Comparison of ENCODE assay signal across 20 mouse cellular contexts in the genomic region with DNA sequence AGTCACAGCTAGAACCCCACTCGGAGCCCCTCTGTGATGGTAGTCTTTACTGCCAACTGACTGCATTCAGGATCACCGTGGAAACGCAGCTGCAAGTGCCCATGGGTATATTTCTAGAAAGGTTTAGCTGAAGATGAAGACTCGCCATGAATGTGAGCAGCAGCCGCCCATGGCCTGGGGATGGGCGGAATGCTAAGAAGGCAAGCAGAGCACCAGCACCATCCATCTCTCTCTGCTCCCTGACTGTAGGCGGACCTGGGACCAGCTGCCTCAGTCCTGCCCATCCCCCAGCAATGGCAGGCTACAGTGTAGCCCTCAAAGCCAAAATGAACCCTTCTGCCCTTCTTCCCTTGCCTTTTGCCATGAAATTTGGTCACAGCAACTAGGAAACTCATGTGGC. TPM values are rescaled to one million over a fixed set of nuclear protein-coding genes. Genes with fewer than 3 reads are reported as not detected.
DNase-seq lines count a peak whose midpoint lies in the region; ATAC-seq and TF ChIP-seq lines count a peak whose summit lies in the region.
"Had no signal": no experiment of that assay in that cellular context is flagged by ENCODE, and none has a peak within 500 bp of the region (broad histone marks: within the 10 kb centered on the region; RNA-seq: fewer than 3 reads in every experiment).

No protein-coding gene starts in this region.

- H3K27ac ChIP-seq in forebrain, postnatal 0 days (ENCODE audit: low read depth, low read length): no peak overlapping the region; the same call in 1 of the 2 replicates
- H3K27ac ChIP-seq in forebrain, embryonic 13.5 days: no peak overlapping the region
- no peak overlapping the region for H3K27ac ChIP-seq in midbrain, embryonic 14.5 days (replicated peaks; ENCODE audit: low read depth, low read length)
- no peak overlapping the region for H3K27ac ChIP-seq in midbrain, embryonic 16.5 days (ENCODE audit: low read length)
- H3K27ac ChIP-seq in hindbrain, embryonic 16.5 days (ENCODE audit: low read depth, low read length): no peak overlapping the region
- H3K27ac ChIP-seq in neural tube, embryonic 14.5 days (ENCODE audit: low read depth, low read length): 0 out of 2 replicates have a peak overlapping the region, but pooled peaks have one; percentile 22
- H3K27ac ChIP-seq: intestine, embryonic 15.5 days; kidney, embryonic 15.5 days; midbrain, embryonic 12.5 days had no signal

- no peaks in the 10 kb centered on the region for H3K4me1 ChIP-seq in forebrain, postnatal 0 days (ENCODE audit: insufficient read depth)
- peaks cover 5% of the 10 kb centered on the region; the same call in 1 of the 2 replicates for H3K4me1 ChIP-seq in forebrain, embryonic 13.5 days
- H3K4me1 ChIP-seq in midbrain, embryonic 14.5 days (ENCODE audit: control insufficient read depth, insufficient read depth, low read length): no peaks in the 10 kb centered on the region
- peaks cover 4% of the 10 kb centered on the region; the same call in 1 of the 2 replicates for H3K4me1 ChIP-seq in midbrain, embryonic 16.5 days (ENCODE audit: control insufficient read depth, insufficient read depth, low read length)
- H3K4me1 ChIP-seq in hindbrain, embryonic 16.5 days (ENCODE audit: control insufficient read depth, insufficient read depth, low read depth, low read length): no peaks in the 10 kb centered on the region; the same call in 1 of the 2 replicates
- H3K4me1 ChIP-seq in neural tube, embryonic 14.5 days (ENCODE audit: control insufficient read depth, insufficient read depth, low read length): 0 out of 2 replicates have a peak, but pooled peaks cover 3% of the 10 kb centered on the region
- H3K4me1 ChIP-seq: kidney, embryonic 15.5 days had no signal

- no peak for ATAC-seq in forebrain, postnatal 0 days
- ATAC-seq in forebrain, embryonic 13.5 days: no peak
- no peak for ATAC-seq in midbrain, embryonic 14.5 days (ENCODE audit: low FRiP score, low TSS enrichment)
- ATAC-seq in midbrain, embryonic 16.5 days: no peak
- 0 out of 2 replicates have a peak, but pooled peaks have one; percentile 52 for ATAC-seq in hindbrain, embryonic 16.5 days
- peak; percentile 46; the same call in 1 of the 2 replicates for ATAC-seq in neural tube, embryonic 14.5 days (ENCODE audit: low read depth)
- ATAC-seq in granulocyte monocyte progenitor cell, adult 5-6 weeks (replicated peaks; ENCODE audit: poor library complexity, severe bottlenecking): no peak
- ATAC-seq: activated CD4-positive, CD25-positive, alpha-beta regulatory T cell, adult 4 months; intestine, embryonic 15.5 days; Patski had no signal

- no peaks in the 10 kb centered on the region for H3K27me3 ChIP-seq in forebrain, postnatal 0 days (ENCODE audit: insufficient read depth, low read length)
- no peaks in the 10 kb centered on the region for H3K27me3 ChIP-seq in forebrain, embryonic 13.5 days
- no peaks in the 10 kb centered on the region for H3K27me3 ChIP-seq in midbrain, embryonic 14.5 days (ENCODE audit: control insufficient read depth, insufficient read depth, low read length)
- no peaks in the 10 kb centered on the region for H3K27me3 ChIP-seq in midbrain, embryonic 16.5 days (ENCODE audit: control insufficient read depth, insufficient read depth, low read depth, low read length)
- no peaks in the 10 kb centered on the region for H3K27me3 ChIP-seq in hindbrain, embryonic 16.5 days (replicated peaks; ENCODE audit: control insufficient read depth, insufficient read depth, low read length)
- no peaks in the 10 kb centered on the region for H3K27me3 ChIP-seq in neural tube, embryonic 14.5 days (ENCODE audit: control insufficient read depth, insufficient read depth, low read length)
- H3K27me3 ChIP-seq: heart, embryonic 12.5 days; intestine, embryonic 15.5 days; kidney, embryonic 15.5 days; midbrain, embryonic 12.5 days; Patski had no signal

- peak; percentile 12 for DNase-seq in forebrain, postnatal 0 days
- peak; percentile 28 for DNase-seq in midbrain, embryonic 14.5 days
- DNase-seq: adrenal gland, postnatal 25 days; cerebellum, adult 9-11 months; gastrocnemius, postnatal 36 days; lung, adult 2 months; lung, postnatal 36 days had no signal

- no peak for TF ChIP-seq CTCF in forebrain, postnatal 0 days (IDR thresholded peaks at IDR 0.05; ENCODE audit: low read depth)

- H3K9me3 ChIP-seq in forebrain, postnatal 0 days (ENCODE audit: low read length): no peaks in the 10 kb centered on the region
- H3K9me3 ChIP-seq in forebrain, embryonic 13.5 days (replicated peaks): no peaks in the 10 kb centered on the region
- no peaks in the 10 kb centered on the region for H3K9me3 ChIP-seq in midbrain, embryonic 14.5 days (ENCODE audit: control insufficient read depth, low read length)
- no peaks in the 10 kb centered on the region for H3K9me3 ChIP-seq in midbrain, embryonic 16.5 days (replicated peaks; ENCODE audit: control insufficient read depth, low read length, poor library complexity, severe bottlenecking)
- no peaks in the 10 kb centered on the region for H3K9me3 ChIP-seq in hindbrain, embryonic 16.5 days (ENCODE audit: control insufficient read depth, low read length)
- no peaks in the 10 kb centered on the region for H3K9me3 ChIP-seq in neural tube, embryonic 14.5 days (ENCODE audit: control insufficient read depth, low read length)
- H3K9me3 ChIP-seq: heart, embryonic 12.5 days; intestine, embryonic 15.5 days; kidney, embryonic 15.5 days; midbrain, embryonic 12.5 days had no signal

- no peak overlapping the region for H3K4me2 ChIP-seq in forebrain, postnatal 0 days (ENCODE audit: low read depth)
- no peak overlapping the region for H3K4me2 ChIP-seq in forebrain, embryonic 13.5 days
- no peak overlapping the region for H3K4me2 ChIP-seq in midbrain, embryonic 14.5 days (ENCODE audit: low read length)
- no peak overlapping the region for H3K4me2 ChIP-seq in midbrain, embryonic 16.5 days (ENCODE audit: low read length)
- no peak overlapping the region for H3K4me2 ChIP-seq in hindbrain, embryonic 16.5 days (ENCODE audit: low read length)
- no peak overlapping the region for H3K4me2 ChIP-seq in neural tube, embryonic 14.5 days (ENCODE audit: low read depth, low read length)
- H3K4me2 ChIP-seq: heart, embryonic 12.5 days; intestine, embryonic 15.5 days; kidney, embryonic 15.5 days; liver, embryonic 11.5 days; midbrain, embryonic 12.5 days had no signal

- H3K36me3 ChIP-seq in forebrain, postnatal 0 days (ENCODE audit: insufficient read depth): no peaks in the 10 kb centered on the region
- H3K36me3 ChIP-seq in forebrain, embryonic 13.5 days (ENCODE audit: poor library complexity, severe bottlenecking): no peaks in the 10 kb centered on the region
- no peaks in the 10 kb centered on the region for H3K36me3 ChIP-seq in midbrain, embryonic 14.5 days (ENCODE audit: control insufficient read depth, insufficient read depth, low read length)
- no peaks in the 10 kb centered on the region for H3K36me3 ChIP-seq in midbrain, embryonic 16.5 days (ENCODE audit: control insufficient read depth, insufficient read depth, low read length)
- H3K36me3 ChIP-seq in hindbrain, embryonic 16.5 days (ENCODE audit: control insufficient read depth, insufficient read depth, low read length): no peaks in the 10 kb centered on the region
- no peaks in the 10 kb centered on the region for H3K36me3 ChIP-seq in neural tube, embryonic 14.5 days (ENCODE audit: control insufficient read depth, insufficient read depth, low read length)
- H3K36me3 ChIP-seq: heart, embryonic 12.5 days; intestine, embryonic 15.5 days; kidney, embryonic 15.5 days; midbrain, embryonic 12.5 days had no signal

- no peak overlapping the region for H3K9ac ChIP-seq in forebrain, postnatal 0 days
- H3K9ac ChIP-seq in forebrain, embryonic 13.5 days: no peak overlapping the region
- H3K9ac ChIP-seq in midbrain, embryonic 14.5 days (replicated peaks; ENCODE audit: low read length): no peak overlapping the region
- no peak overlapping the region for H3K9ac ChIP-seq in midbrain, embryonic 16.5 days (ENCODE audit: low read depth, low read length)
- H3K9ac ChIP-seq in hindbrain, embryonic 16.5 days (ENCODE audit: low read depth, low read length): no peak overlapping the region
- no peak overlapping the region for H3K9ac ChIP-seq in neural tube, embryonic 14.5 days (replicated peaks; ENCODE audit: low read depth, low read length)
- H3K9ac ChIP-seq: heart, embryonic 12.5 days; intestine, embryonic 15.5 days; kidney, embryonic 15.5 days; midbrain, embryonic 12.5 days had no signal

- 54% methylated on average over 7 of the region's 7 CpGs for WGBS in forebrain, postnatal 0 days
- 60% methylated on average over 7 of the region's 7 CpGs for WGBS in forebrain, embryonic 13.5 days
- WGBS in midbrain, embryonic 14.5 days: 53% methylated on average over 7 of the region's 7 CpGs
- WGBS in midbrain, embryonic 16.5 days: 53% methylated on average over 7 of the region's 7 CpGs
- 44% methylated on average over 7 of the region's 7 CpGs for WGBS in hindbrain, embryonic 16.5 days
- 37% methylated on average over 7 of the region's 7 CpGs for WGBS in neural tube, embryonic 14.5 days

- no peak overlapping the region for H3K4me3 ChIP-seq in forebrain, postnatal 0 days (ENCODE audit: low read depth, low read length)
- no peak overlapping the region for H3K4me3 ChIP-seq in forebrain, embryonic 13.5 days
- no peak overlapping the region for H3K4me3 ChIP-seq in midbrain, embryonic 14.5 days (replicated peaks; ENCODE audit: low read depth, low read length)
- H3K4me3 ChIP-seq in midbrain, embryonic 16.5 days (ENCODE audit: low read depth, low read length): no peak overlapping the region
- no peak overlapping the region for H3K4me3 ChIP-seq in hindbrain, embryonic 16.5 days (ENCODE audit: low read length)
- no peak overlapping the region for H3K4me3 ChIP-seq in neural tube, embryonic 14.5 days (ENCODE audit: low read depth, low read length)
- H3K4me3 ChIP-seq: erythroblast, embryonic 14.5 days; heart, embryonic 12.5 days; intestine, embryonic 15.5 days; kidney, embryonic 15.5 days; midbrain, embryonic 12.5 days had no signal

RNA-seq across cellular contexts. Expression of a gene that starts 26.3 kb away (rescaled TPM):
- total RNA-seq in forebrain, postnatal 0 days (2014; rRNA removed): 7.0 and 12.3 TPM in 2 replicates
- 3.8 and 4.8 TPM in 2 replicates for polyA plus RNA-seq in forebrain, postnatal 0 days (2015; fragmentation: Nextera tagmentation; extraction: Ambion mirVana)
- polyA plus RNA-seq in forebrain, embryonic 13.5 days (2015; fragmentation: Nextera tagmentation; extraction: Ambion mirVana): 0.37 and 0.39 TPM in 2 replicates
- polyA plus RNA-seq in midbrain, embryonic 14.5 days (2014; fragmentation: Nextera tagmentation; extraction: Ambion mirVana): 0.21 and 0.27 TPM in 2 replicates
- polyA plus RNA-seq in midbrain, embryonic 16.5 days (2015; fragmentation: Nextera tagmentation; extraction: Ambion mirVana): 0.80 and 0.88 TPM in 2 replicates
- polyA plus RNA-seq in hindbrain, embryonic 16.5 days (2015; fragmentation: Nextera tagmentation; extraction: Ambion mirVana): 0.64 TPM in 2 replicates
- 0.53 and 0.72 TPM in 2 replicates for polyA plus RNA-seq in neural tube, embryonic 14.5 days (2014; fragmentation: Nextera tagmentation; extraction: Ambion mirVana)
- not detected in 2 replicates for total RNA-seq in granulocyte monocyte progenitor cell, adult 5-6 weeks (2014; fragmentation: Nextera tagmentation)
- not detected in 2 replicates for total RNA-seq in granulocyte monocyte progenitor cell, adult 5-6 weeks (2017)
- polyA plus RNA-seq: activated CD4-positive, CD25-positive, alpha-beta regulatory T cell, adult 4 months; erythroblast, embryonic 14.5 days had no signal

Comparison
In these comparisons a context has a peak if more than half of its experiments do, and no peak if none do; other contexts are left out.
1. ATAC-seq: peak in hindbrain, embryonic 16.5 days (single experiment) and neural tube, embryonic 14.5 days (single experiment); none in forebrain, postnatal 0 days (single experiment), forebrain, embryonic 13.5 days (single experiment), midbrain, embryonic 14.5 days (single experiment), midbrain, embryonic 16.5 days (single experiment) and granulocyte monocyte progenitor cell, adult 5-6 weeks (single experiment).